Mouse (Mus musculus) limb, embryonic 14.5 days (tissue): ENCODE measurements around the gene Tpcn1. TPM values are rescaled to one million over a fixed set of nuclear protein-coding genes. Genes with fewer than 3 reads are reported as not detected.

ENCODE experiments used
- ATAC-seq: fragments of 200-750 bp; cut with Nextera tagmentation; 2 replicates; pipeline ENCODE4 v1.8.0; 2017; ENCODE audit warnings: low read depth, moderate number of reproducible peaks, moderate TSS enrichment; ENCODE audit not compliant: low FRiP score
- DNase-seq: peaks from one replicate; pipeline ENCODE4 v3.0.0-alpha.2; 2015; ENCODE audit warnings: low spot score
- H3K27ac ChIP-seq: fragments of 300-500 bp; sonication (generic); replicated peaks from 2 replicates; pipeline ENCODE4 v1.5.1; 2014; ENCODE audit warnings: low read depth, mild to moderate bottlenecking, low read length, moderate library complexity, mixed read lengths
- H3K27me3 ChIP-seq: fragments of 300-500 bp; sonication (generic); 2 replicates; pipeline ENCODE4 v1.6.1; 2014; ENCODE audit warnings: low read length, mixed read lengths; ENCODE audit not compliant: control insufficient read depth, insufficient read depth
- H3K36me3 ChIP-seq: fragments of 300-500 bp; sonication (generic); 2 replicates; pipeline ENCODE4 v1.6.1; 2014; ENCODE audit warnings: mild to moderate bottlenecking, low read length, moderate library complexity, mixed read lengths; ENCODE audit not compliant: control insufficient read depth, insufficient read depth
- H3K4me1 ChIP-seq: fragments of 300-500 bp; sonication (generic); 2 replicates; pipeline ENCODE4 v1.6.1; 2014; ENCODE audit warnings: antibody characterized with exemption, low read length, mixed read lengths; ENCODE audit not compliant: control insufficient read depth, insufficient read depth
- H3K4me2 ChIP-seq: fragments of 300-500 bp; sonication (generic); replicated peaks from 2 replicates; pipeline ENCODE4 v1.6.1; 2014; ENCODE audit warnings: low read depth, mild to moderate bottlenecking, low read length, moderate library complexity; ENCODE audit not compliant: severe bottlenecking
- H3K4me3 ChIP-seq: fragments of 300-500 bp; sonication (generic); replicated peaks from 2 replicates; pipeline ENCODE4 v1.5.1; 2014; ENCODE audit warnings: low read length
- H3K9ac ChIP-seq: fragments of 300-500 bp; sonication (generic); 2 replicates; pipeline ENCODE4 v1.6.1; 2014; ENCODE audit warnings: mild to moderate bottlenecking, low read depth, low read length, moderate library complexity; ENCODE audit not compliant: severe bottlenecking
- H3K9me3 ChIP-seq: fragments of 300-500 bp; sonication (generic); 2 replicates; pipeline ENCODE4 v1.6.1; 2016; ENCODE audit warnings: low read length; ENCODE audit not compliant: control insufficient read depth
- POLR2A ChIP-seq: fragments of 200-500 bp; IDR thresholded peaks from 2 replicates; pipeline ENCODE4 v1.8.0; 2012; ENCODE audit warnings: inconsistent platforms, mild to moderate bottlenecking, moderate library complexity, borderline replicate concordance; ENCODE audit not compliant: insufficient read depth, insufficient read length; ENCODE audit errors: extremely low read depth
- WGBS: fragments of 180-500 bp; shearing (Covaris S2); extraction: QIAGEN DNeasy Blood & Tissue Kit; methylation state at CpG from one replicate; pipeline ENCODE4 v1.1.7; 2014; 5-methylcytosine and 5-hydroxymethylcytosine counted together
- polyA plus RNA-seq, 2 experiments: library from polyadenylated mRNA; depleted of rRNA in 1 of 2; stranded (reverse) in 1 of 2; unstranded in 1 of 2; fragments of >200 nt; fragmentation: Nextera tagmentation in 1 of 2; extraction: Ambion mirVana in 1 of 2; gene quantifications; 2 replicates each; pipeline versions ENCODE4 v1.2.1 to v1.2.3; 2012 to 2014

Tpcn1 gene
- polyA plus RNA-seq, 2 experiments, result 25.2 to 47.1 TPM

DNA sequence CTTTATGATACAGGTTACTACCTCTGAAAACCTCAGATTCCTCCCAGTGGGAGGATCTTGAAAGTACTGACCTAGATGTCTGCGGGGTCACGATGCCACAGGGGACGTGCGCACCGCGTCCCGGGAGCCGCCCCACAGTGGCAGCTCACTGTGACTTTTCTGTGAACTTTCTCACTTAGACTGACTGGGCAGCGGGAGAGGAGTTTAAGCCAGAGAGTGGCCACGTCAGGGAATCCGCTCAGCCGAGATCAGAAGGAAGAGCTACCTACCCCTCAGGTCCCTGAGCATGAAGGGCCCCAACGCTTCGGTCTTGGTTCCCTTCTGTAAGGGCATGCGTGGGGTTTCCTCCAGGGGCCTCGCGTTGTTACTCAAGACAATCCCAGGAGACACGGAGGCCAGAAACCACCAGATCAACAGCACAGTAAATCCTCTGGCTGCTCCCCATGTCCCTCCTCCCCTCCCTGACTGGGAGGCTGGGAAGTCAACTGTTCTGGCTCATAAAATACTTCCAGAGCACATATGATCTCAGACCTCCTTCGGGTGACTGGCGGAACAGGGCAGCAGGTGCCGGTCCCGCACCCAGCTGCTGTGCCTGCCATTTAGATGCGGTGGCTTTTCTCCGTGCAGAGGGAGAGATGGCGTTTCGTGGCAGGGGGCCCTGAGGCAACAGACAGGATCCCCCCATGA lies 9.1 kb downstream of the Tpcn1 start:
- H3K36me3 ChIP-seq, result peaks cover 19% of the 10 kb centered on the region
- no peaks in the 10 kb centered on the region for H3K27me3 ChIP-seq
- peak overlapping the region; percentile 29 for H3K4me2 ChIP-seq
- no peak overlapping the region for H3K9ac ChIP-seq
- H3K27ac ChIP-seq, result peak overlapping the region; percentile 75
- no peak overlapping the region for H3K4me3 ChIP-seq
- DNase-seq, result peak; percentile 76
- no peak for TF ChIP-seq POLR2A
- WGBS, result 18% methylated on average over 26 of the region's 26 CpGs
- peak; percentile 83 for ATAC-seq
- no peaks in the 10 kb centered on the region for H3K9me3 ChIP-seq
- H3K4me1 ChIP-seq, result peaks cover 39% of the 10 kb centered on the region

GRCm38 (mm10) chr5:120578504-120579081 lies 9.9 kb downstream of the Tpcn1 start:
- peak overlapping the region; percentile 75 for H3K27ac ChIP-seq
- H3K9ac ChIP-seq, result no peak overlapping the region
- DNase-seq (peak; percentile 57), ATAC-seq (peak; percentile 31; the same call in 1 of the 2 replicates)
- no peaks in the 10 kb centered on the region for H3K27me3 ChIP-seq
- TF ChIP-seq POLR2A, result no peak
- peak overlapping the region; percentile 29; the same call in 1 of the 2 replicates for H3K4me2 ChIP-seq
- peaks cover 11% of the 10 kb centered on the region for H3K36me3 ChIP-seq
- no peaks in the 10 kb centered on the region for H3K9me3 ChIP-seq
- H3K4me3 ChIP-seq, result no peak overlapping the region
- peaks cover 39% of the 10 kb centered on the region for H3K4me1 ChIP-seq
- 19% methylated on average over 12 of the region's 12 CpGs for WGBS

DNA sequence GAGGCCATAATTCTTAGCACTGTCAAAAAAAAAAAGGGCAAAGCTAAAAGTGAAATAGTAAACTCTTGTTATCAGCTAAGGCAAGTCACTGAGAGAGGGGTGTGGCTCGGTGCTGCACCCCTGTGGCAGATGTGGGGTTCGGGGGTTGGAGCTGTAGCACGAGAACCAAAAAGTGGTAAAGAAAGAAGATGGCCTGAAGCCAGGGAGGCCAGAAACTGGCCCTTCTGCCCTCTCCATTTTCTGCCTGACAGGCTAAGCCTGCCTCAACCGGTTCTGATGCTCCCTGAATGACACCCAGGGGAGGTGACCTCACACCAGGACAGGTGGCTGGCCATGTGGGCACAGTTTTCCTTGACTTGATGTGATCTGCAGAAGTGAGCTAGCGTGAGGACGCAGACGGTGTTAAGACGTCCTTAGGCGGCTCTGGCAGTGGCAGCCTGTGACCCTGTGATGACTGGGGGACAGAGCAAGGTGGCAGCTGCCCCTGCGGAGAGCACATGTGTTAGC lies 10.5 kb downstream of the Tpcn1 start:
- Histone ChIP-seq H3K9me3 (no peaks in the 10 kb centered on the region), H3K27me3 (no peaks in the 10 kb centered on the region), H3K27ac (0 out of 2 replicates have a peak overlapping the region, but pooled peaks have one; percentile 75), H3K9ac (no peak overlapping the region), H3K4me2 (no peak overlapping the region), H3K4me1 (peaks cover 39% of the 10 kb centered on the region), H3K36me3 (peaks cover 5% of the 10 kb centered on the region), H3K4me3 (no peak overlapping the region)
- 41% methylated on average over 10 of the region's 10 CpGs for WGBS
- DNase-seq (no peak), ATAC-seq (no peak)
- TF ChIP-seq POLR2A, result no peak

DNA sequence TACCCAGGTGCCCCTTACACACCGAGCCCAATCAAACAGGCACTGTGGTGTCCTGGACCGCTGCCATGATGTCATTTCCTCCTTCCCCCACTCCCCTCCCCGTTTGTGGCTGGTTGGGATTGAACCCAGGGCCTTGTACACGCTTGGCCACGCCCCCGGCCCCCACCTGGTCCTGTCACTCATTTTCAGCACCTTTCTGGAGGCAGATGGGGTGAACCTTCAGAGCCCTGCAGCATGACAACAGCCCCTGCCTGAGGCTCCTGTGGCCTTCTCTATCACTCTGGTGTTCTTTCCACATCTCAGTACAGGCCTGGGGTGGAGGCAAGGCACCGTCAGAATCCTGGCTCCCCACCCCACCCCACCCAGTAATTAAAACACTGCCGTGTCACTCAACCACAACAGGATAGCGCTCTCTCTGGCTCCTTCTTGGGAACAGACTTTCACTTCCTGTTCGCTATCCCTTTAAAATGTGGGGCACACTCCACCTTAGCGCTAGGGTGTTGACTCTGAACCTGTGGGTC lies 11.6 kb downstream of the Tpcn1 start:
- ATAC-seq (no peak), DNase-seq (no peak)
- no peak for TF ChIP-seq POLR2A
- WGBS, result 63% methylated on average over 11 of the region's 11 CpGs
- H3K27me3 ChIP-seq, result no peaks in the 10 kb centered on the region
- peaks cover 44% of the 10 kb centered on the region for H3K4me1 ChIP-seq
- H3K9ac ChIP-seq, result no peak overlapping the region
- H3K4me2 ChIP-seq, result no peak overlapping the region
- H3K9me3 ChIP-seq, result no peaks in the 10 kb centered on the region
- H3K36me3 ChIP-seq, result 0 out of 2 replicates have a peak, but pooled peaks cover 3% of the 10 kb centered on the region
- no peak overlapping the region for H3K4me3 ChIP-seq
- 0 out of 2 replicates have a peak overlapping the region, but pooled peaks have one; percentile 33 for H3K27ac ChIP-seq

- no peak overlapping the region for H3K9ac ChIP-seq
- H3K4me1 ChIP-seq, result peaks cover 55% of the 10 kb centered on the region
Observed at GRCm38 (mm10) chr5:120574469-120575063, 13.9 kb downstream of the Tpcn1 start.

More at GRCm38 (mm10) chr5:120574469-120575063, 13.9 kb downstream of the Tpcn1 start:
- 68% methylated on average over 10 of the region's 10 CpGs for WGBS
- H3K9me3 ChIP-seq, result no peaks in the 10 kb centered on the region
- H3K4me3 ChIP-seq, result no peak overlapping the region
- DNase-seq, result no peak
- no peaks in the 10 kb centered on the region for H3K27me3 ChIP-seq
- no peaks in the 10 kb centered on the region for H3K36me3 ChIP-seq
- no peak overlapping the region for H3K27ac ChIP-seq
- TF ChIP-seq POLR2A, result no peak
- no peak for ATAC-seq
- H3K4me2 ChIP-seq, result no peak overlapping the region
